Comparison of ENCODE assay signal across 25 mouse cellular contexts in the genomic region with DNA sequence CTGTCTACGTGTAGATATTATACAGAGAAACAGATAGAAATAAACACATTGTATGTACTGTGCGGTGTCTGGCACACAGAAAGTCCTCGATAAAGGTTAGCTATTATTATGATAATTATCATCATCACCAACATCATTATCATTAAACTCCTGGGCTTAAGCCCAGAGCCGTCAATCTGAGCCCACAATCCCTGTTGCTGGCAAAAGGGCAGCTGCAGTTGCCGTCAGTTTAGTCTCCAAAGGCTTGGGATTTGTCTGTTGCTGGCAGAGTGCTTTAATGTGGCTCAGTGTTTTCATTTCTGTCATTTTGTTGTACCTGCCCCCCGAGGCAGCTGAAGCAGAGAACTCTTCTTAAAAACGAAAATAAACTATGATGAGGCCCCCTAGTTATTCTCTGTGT. TPM values are rescaled to one million over a fixed set of nuclear protein-coding genes. Genes with fewer than 3 reads are reported as not detected.
DNase-seq lines count a peak whose midpoint lies in the region; ATAC-seq and TF ChIP-seq lines count a peak whose summit lies in the region.
"Had no signal": no experiment of that assay in that cellular context is flagged by ENCODE, and none has a peak within 500 bp of the region (broad histone marks: within the 10 kb centered on the region; RNA-seq: fewer than 3 reads in every experiment).

No protein-coding gene starts in this region.

- H3K36me3 ChIP-seq in forebrain, embryonic 15.5 days: no peaks in the 10 kb centered on the region
- no peaks in the 10 kb centered on the region for H3K36me3 ChIP-seq in forebrain, embryonic 12.5 days (replicated peaks)
- H3K36me3 ChIP-seq in midbrain, embryonic 12.5 days: no peaks in the 10 kb centered on the region
- H3K36me3 ChIP-seq in midbrain, embryonic 10.5 days: no peaks in the 10 kb centered on the region
- no peaks in the 10 kb centered on the region for H3K36me3 ChIP-seq in midbrain, postnatal 0 days (ENCODE audit: insufficient read depth, low read length)
- no peaks in the 10 kb centered on the region for H3K36me3 ChIP-seq in midbrain, embryonic 15.5 days (replicated peaks)
- no peaks in the 10 kb centered on the region for H3K36me3 ChIP-seq in forebrain, postnatal 0 days (ENCODE audit: insufficient read depth)
- H3K36me3 ChIP-seq: embryonic facial prominence, embryonic 10.5 days; embryonic facial prominence, embryonic 13.5 days; hindbrain, embryonic 15.5 days; intestine, embryonic 15.5 days had no signal

- H3K4me2 ChIP-seq in forebrain, embryonic 15.5 days (replicated peaks): no peak overlapping the region
- H3K4me2 ChIP-seq in forebrain, embryonic 12.5 days: no peak overlapping the region
- no peak overlapping the region for H3K4me2 ChIP-seq in midbrain, embryonic 12.5 days (replicated peaks)
- no peak overlapping the region for H3K4me2 ChIP-seq in midbrain, postnatal 0 days (ENCODE audit: low read depth, low read length, poor library complexity, severe bottlenecking)
- H3K4me2 ChIP-seq in midbrain, embryonic 15.5 days: no peak overlapping the region
- no peak overlapping the region for H3K4me2 ChIP-seq in forebrain, postnatal 0 days (ENCODE audit: low read depth)
- H3K4me2 ChIP-seq: embryonic facial prominence, embryonic 13.5 days; heart, embryonic 11.5 days; hindbrain, embryonic 15.5 days; intestine, embryonic 15.5 days had no signal

- H3K9me3 ChIP-seq in forebrain, embryonic 15.5 days: no peaks in the 10 kb centered on the region
- H3K9me3 ChIP-seq in forebrain, embryonic 12.5 days: no peaks in the 10 kb centered on the region
- no peaks in the 10 kb centered on the region for H3K9me3 ChIP-seq in midbrain, embryonic 12.5 days
- no peaks in the 10 kb centered on the region for H3K9me3 ChIP-seq in midbrain, embryonic 10.5 days (replicated peaks)
- no peaks in the 10 kb centered on the region for H3K9me3 ChIP-seq in midbrain, postnatal 0 days (ENCODE audit: low read length)
- no peaks in the 10 kb centered on the region for H3K9me3 ChIP-seq in midbrain, embryonic 15.5 days
- H3K9me3 ChIP-seq in forebrain, postnatal 0 days (ENCODE audit: low read length): no peaks in the 10 kb centered on the region
- H3K9me3 ChIP-seq: embryonic facial prominence, embryonic 10.5 days; embryonic facial prominence, embryonic 13.5 days; hindbrain, embryonic 15.5 days; intestine, embryonic 15.5 days had no signal

- DNase-seq in midbrain, embryonic 10.5 days (ENCODE audit: low spot score): no peak
- DNase-seq in midbrain, postnatal 0 days (ENCODE audit: low spot score): peak; percentile 12
- peak; percentile 63 for DNase-seq in forebrain, postnatal 0 days
- DNase-seq in lung, adult 18-20 months: no peak
- DNase-seq: adrenal gland, adult 2 months; adrenal gland, postnatal 14 days; cerebellum, adult 11-12 months; cerebellum, adult 8-10 months; cerebellum, postnatal 10 days; cerebellum, postnatal 36 days; embryo, embryonic 11 days; gastrocnemius, adult 2 months; gastrocnemius, postnatal 14 days; heart, adult 11 months had no signal

- peak overlapping the region; percentile 64 for H3K27ac ChIP-seq in forebrain, embryonic 15.5 days (replicated peaks)
- no peak overlapping the region for H3K27ac ChIP-seq in forebrain, embryonic 12.5 days
- H3K27ac ChIP-seq in midbrain, embryonic 12.5 days (replicated peaks): peak overlapping the region; percentile 25
- H3K27ac ChIP-seq in midbrain, embryonic 10.5 days (replicated peaks): no peak overlapping the region
- no peak overlapping the region for H3K27ac ChIP-seq in midbrain, postnatal 0 days (ENCODE audit: low read depth, low read length)
- H3K27ac ChIP-seq in midbrain, embryonic 15.5 days: no peak overlapping the region
- no peak overlapping the region for H3K27ac ChIP-seq in forebrain, postnatal 0 days (ENCODE audit: low read depth, low read length)
- H3K27ac ChIP-seq: embryonic facial prominence, embryonic 10.5 days; embryonic facial prominence, embryonic 13.5 days; gastrocnemius, adult 2 months; hindbrain, embryonic 15.5 days; intestine, embryonic 15.5 days had no signal

- H3K4me3 ChIP-seq in forebrain, embryonic 15.5 days: no peak overlapping the region
- no peak overlapping the region for H3K4me3 ChIP-seq in forebrain, embryonic 12.5 days (replicated peaks)
- no peak overlapping the region for H3K4me3 ChIP-seq in midbrain, embryonic 12.5 days
- no peak overlapping the region for H3K4me3 ChIP-seq in midbrain, embryonic 10.5 days
- no peak overlapping the region for H3K4me3 ChIP-seq in midbrain, postnatal 0 days (ENCODE audit: low read depth, low read length)
- H3K4me3 ChIP-seq in midbrain, embryonic 15.5 days: no peak overlapping the region
- no peak overlapping the region for H3K4me3 ChIP-seq in forebrain, postnatal 0 days (ENCODE audit: low read depth, low read length)
- H3K4me3 ChIP-seq: embryonic facial prominence, embryonic 10.5 days; embryonic facial prominence, embryonic 13.5 days; erythroblast, embryonic 14.5 days; gastrocnemius, adult 2 months; hindbrain, embryonic 15.5 days; intestine, embryonic 15.5 days had no signal

- peaks cover 28% of the 10 kb centered on the region for H3K4me1 ChIP-seq in forebrain, embryonic 15.5 days
- H3K4me1 ChIP-seq in forebrain, embryonic 12.5 days: peaks cover 15% of the 10 kb centered on the region
- H3K4me1 ChIP-seq in midbrain, embryonic 12.5 days: peaks cover 17% of the 10 kb centered on the region
- H3K4me1 ChIP-seq in midbrain, embryonic 10.5 days: peaks cover 11% of the 10 kb centered on the region
- no peaks in the 10 kb centered on the region for H3K4me1 ChIP-seq in midbrain, postnatal 0 days (ENCODE audit: insufficient read depth, low read length)
- H3K4me1 ChIP-seq in midbrain, embryonic 15.5 days: peaks cover 14% of the 10 kb centered on the region
- no peaks in the 10 kb centered on the region for H3K4me1 ChIP-seq in forebrain, postnatal 0 days (ENCODE audit: insufficient read depth)
- H3K4me1 ChIP-seq: embryonic facial prominence, embryonic 13.5 days; intestine, embryonic 15.5 days had no signal

- no peak for TF ChIP-seq CTCF in midbrain, postnatal 0 days (IDR thresholded peaks at IDR 0.05)
- TF ChIP-seq CTCF in forebrain, postnatal 0 days (IDR thresholded peaks at IDR 0.05; ENCODE audit: low read depth): no peak

- ATAC-seq in forebrain, embryonic 15.5 days (replicated peaks): peak; percentile 72
- no peak for ATAC-seq in forebrain, embryonic 12.5 days (ENCODE audit: low FRiP score)
- ATAC-seq in midbrain, embryonic 12.5 days (ENCODE audit: low FRiP score, low read depth): no peak
- no peak for ATAC-seq in midbrain, postnatal 0 days (ENCODE audit: low FRiP score)
- ATAC-seq in midbrain, embryonic 15.5 days (replicated peaks): no peak
- peak; percentile 55; the same call in 1 of the 2 replicates for ATAC-seq in forebrain, postnatal 0 days
- ATAC-seq: CD4-positive, CD25-positive, alpha-beta regulatory T cell, adult 4 months; intestine, embryonic 15.5 days had no signal

- 11% methylated on average over 7 of the region's 7 CpGs for WGBS in forebrain, embryonic 15.5 days
- WGBS in forebrain, embryonic 12.5 days: 45% methylated on average over 7 of the region's 7 CpGs
- 40% methylated on average over 7 of the region's 7 CpGs for WGBS in midbrain, embryonic 12.5 days
- WGBS in midbrain, embryonic 10.5 days: 63% methylated on average over 7 of the region's 7 CpGs
- 30% methylated on average over 7 of the region's 7 CpGs for WGBS in midbrain, postnatal 0 days
- 25% methylated on average over 7 of the region's 7 CpGs for WGBS in midbrain, embryonic 15.5 days
- 11% methylated on average over 7 of the region's 7 CpGs for WGBS in forebrain, postnatal 0 days

- H3K27me3 ChIP-seq in forebrain, embryonic 15.5 days: no peaks in the 10 kb centered on the region
- H3K27me3 ChIP-seq in forebrain, embryonic 12.5 days: no peaks in the 10 kb centered on the region
- H3K27me3 ChIP-seq in midbrain, embryonic 12.5 days: 0 out of 2 replicates have a peak, but pooled peaks cover 14% of the 10 kb centered on the region
- no peaks in the 10 kb centered on the region for H3K27me3 ChIP-seq in midbrain, embryonic 10.5 days (ENCODE audit: low read depth, poor library complexity, severe bottlenecking)
- H3K27me3 ChIP-seq in midbrain, postnatal 0 days (ENCODE audit: insufficient read depth, low read length): no peaks in the 10 kb centered on the region
- H3K27me3 ChIP-seq in midbrain, embryonic 15.5 days (replicated peaks): no peaks in the 10 kb centered on the region
- H3K27me3 ChIP-seq in forebrain, postnatal 0 days (ENCODE audit: insufficient read depth, low read length): no peaks in the 10 kb centered on the region
- H3K27me3 ChIP-seq: embryonic facial prominence, embryonic 13.5 days; intestine, embryonic 15.5 days had no signal

- no peak overlapping the region for H3K9ac ChIP-seq in forebrain, embryonic 15.5 days (replicated peaks)
- H3K9ac ChIP-seq in forebrain, embryonic 12.5 days: no peak overlapping the region
- no peak overlapping the region for H3K9ac ChIP-seq in midbrain, embryonic 12.5 days (replicated peaks)
- no peak overlapping the region for H3K9ac ChIP-seq in midbrain, postnatal 0 days (replicated peaks; ENCODE audit: low read length, poor library complexity, severe bottlenecking)
- H3K9ac ChIP-seq in midbrain, embryonic 15.5 days: no peak overlapping the region
- no peak overlapping the region for H3K9ac ChIP-seq in forebrain, postnatal 0 days
- H3K9ac ChIP-seq: embryonic facial prominence, embryonic 13.5 days; hindbrain, embryonic 15.5 days; intestine, embryonic 15.5 days had no signal

RNA-seq across cellular contexts. Expression of a gene that starts 9.6 kb away (rescaled TPM):
- polyA plus RNA-seq in forebrain, embryonic 15.5 days (2015; fragmentation: Nextera tagmentation; extraction: Ambion mirVana): 36.4 and 40.4 TPM in 2 replicates
- polyA plus RNA-seq in forebrain, embryonic 12.5 days (2016; fragmentation: Nextera tagmentation; extraction: Ambion mirVana): 36.5 and 40.3 TPM in 2 replicates
- polyA plus RNA-seq in midbrain, embryonic 12.5 days (2016; fragmentation: Nextera tagmentation; extraction: Ambion mirVana): 31.0 and 35.6 TPM in 2 replicates
- 39.5 and 40.5 TPM in 2 replicates for polyA plus RNA-seq in midbrain, embryonic 10.5 days (2016; fragmentation: Nextera tagmentation; extraction: Ambion mirVana)
- 27.0 and 31.6 TPM in 2 replicates for total RNA-seq in midbrain, postnatal 0 days (2014; rRNA removed)
- 28.9 and 34.4 TPM in 2 replicates for polyA plus RNA-seq in midbrain, postnatal 0 days (2015; fragmentation: Nextera tagmentation; extraction: Ambion mirVana)
- 27.7 and 29.9 TPM in 2 replicates for polyA plus RNA-seq in midbrain, embryonic 15.5 days (2015; fragmentation: Nextera tagmentation; extraction: Ambion mirVana)
- total RNA-seq in forebrain, postnatal 0 days (2014; rRNA removed): 28.3 and 30.7 TPM in 2 replicates
- polyA plus RNA-seq in forebrain, postnatal 0 days (2015; fragmentation: Nextera tagmentation; extraction: Ambion mirVana): 31.8 and 33.1 TPM in 2 replicates

RNA-seq across cellular contexts. Expression of a gene that starts 44.8 kb away (rescaled TPM):
- polyA plus RNA-seq in forebrain, embryonic 15.5 days (2015; fragmentation: Nextera tagmentation; extraction: Ambion mirVana): 31.8 and 31.9 TPM in 2 replicates
- polyA plus RNA-seq in forebrain, embryonic 12.5 days (2016; fragmentation: Nextera tagmentation; extraction: Ambion mirVana): 32.3 and 32.8 TPM in 2 replicates
- polyA plus RNA-seq in midbrain, embryonic 12.5 days (2016; fragmentation: Nextera tagmentation; extraction: Ambion mirVana): 25.4 and 26.0 TPM in 2 replicates
- polyA plus RNA-seq in midbrain, embryonic 10.5 days (2016; fragmentation: Nextera tagmentation; extraction: Ambion mirVana): 18.5 and 21.1 TPM in 2 replicates
- 39.7 and 44.4 TPM in 2 replicates for total RNA-seq in midbrain, postnatal 0 days (2014; rRNA removed)
- polyA plus RNA-seq in midbrain, postnatal 0 days (2015; fragmentation: Nextera tagmentation; extraction: Ambion mirVana): 21.9 and 25.0 TPM in 2 replicates
- polyA plus RNA-seq in midbrain, embryonic 15.5 days (2015; fragmentation: Nextera tagmentation; extraction: Ambion mirVana): 25.3 and 26.7 TPM in 2 replicates
- 43.1 and 43.2 TPM in 2 replicates for total RNA-seq in forebrain, postnatal 0 days (2014; rRNA removed)
- 26.0 and 27.8 TPM in 2 replicates for polyA plus RNA-seq in forebrain, postnatal 0 days (2015; fragmentation: Nextera tagmentation; extraction: Ambion mirVana)

Comparison
In these comparisons a context has a peak if more than half of its experiments do, and no peak if none do; other contexts are left out.
1. ATAC-seq: peak in forebrain, embryonic 15.5 days (single experiment) and forebrain, postnatal 0 days (single experiment); none in forebrain, embryonic 12.5 days (single experiment), midbrain, embryonic 12.5 days (single experiment), midbrain, postnatal 0 days (single experiment) and midbrain, embryonic 15.5 days (single experiment).
2. H3K27ac ChIP-seq: peak in forebrain, embryonic 15.5 days (single experiment) and midbrain, embryonic 12.5 days (single experiment); none in forebrain, embryonic 12.5 days (single experiment), midbrain, embryonic 10.5 days (single experiment), midbrain, postnatal 0 days (single experiment), midbrain, embryonic 15.5 days (single experiment) and forebrain, postnatal 0 days (single experiment).
3. DNase-seq: peak in midbrain, postnatal 0 days (single experiment) and forebrain, postnatal 0 days (single experiment); none in midbrain, embryonic 10.5 days (single experiment) and lung, adult 18-20 months (0 of 2).